Mouse (Mus musculus): ENCODE measurements at regions not wholly inside any gene's neighbourhood (a gene's known extent, or its start where the extent isn't known, plus 50 kb on each side); places are given as distances from the start of the nearest gene placed in this dataset.
"Not testable (repeated sequence)": the region's sequence is repeated elsewhere in the genome, so short reads cannot be mapped to it uniquely, and the experiment has no call there.

DNA sequence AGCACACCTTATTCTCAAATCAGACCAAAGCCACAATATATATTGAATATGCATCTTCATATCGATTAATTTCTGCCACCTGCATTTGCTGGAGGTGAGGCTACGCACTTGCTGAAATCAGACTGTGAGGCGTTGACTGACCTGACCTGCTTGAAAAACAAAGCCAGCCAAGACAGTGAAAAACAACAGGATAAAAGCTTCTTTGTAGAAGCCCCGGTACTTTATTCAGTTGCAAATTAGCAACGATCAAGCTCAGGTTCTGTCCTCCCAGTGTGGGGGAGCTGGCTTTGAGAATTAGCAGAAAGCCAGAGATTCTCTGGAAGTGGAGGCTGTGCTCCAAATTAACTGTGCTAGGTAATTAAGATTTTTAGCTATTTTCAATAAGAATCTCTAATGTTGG is 100.6 kb downstream of the Vmn2r79 start:
- no peak for DNase-seq (ENCODE audit: low read depth, low spot score)

DNA sequence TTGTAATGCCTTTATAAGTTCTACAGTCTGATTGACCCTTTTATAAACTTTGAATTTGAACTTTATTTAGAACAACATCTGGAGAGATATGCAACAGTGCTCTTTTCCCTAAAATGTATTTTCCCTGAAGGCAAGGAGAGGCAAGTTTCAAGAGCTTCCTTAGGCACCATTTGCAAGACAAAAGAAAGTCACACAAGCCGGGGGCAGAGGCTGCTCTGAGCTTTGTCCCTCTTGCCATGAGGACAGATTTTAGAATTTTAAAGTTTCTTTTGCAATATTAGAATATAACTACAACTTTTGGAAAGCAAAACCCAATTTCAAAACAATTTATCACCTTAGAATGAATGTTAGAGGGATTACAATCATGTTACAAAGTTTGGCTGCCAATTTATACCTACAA is 103.7 kb downstream of the Vmn2r79 start:
- DNase-seq (ENCODE audit: low read depth, low spot score) = not testable (repeated sequence)

DNA sequence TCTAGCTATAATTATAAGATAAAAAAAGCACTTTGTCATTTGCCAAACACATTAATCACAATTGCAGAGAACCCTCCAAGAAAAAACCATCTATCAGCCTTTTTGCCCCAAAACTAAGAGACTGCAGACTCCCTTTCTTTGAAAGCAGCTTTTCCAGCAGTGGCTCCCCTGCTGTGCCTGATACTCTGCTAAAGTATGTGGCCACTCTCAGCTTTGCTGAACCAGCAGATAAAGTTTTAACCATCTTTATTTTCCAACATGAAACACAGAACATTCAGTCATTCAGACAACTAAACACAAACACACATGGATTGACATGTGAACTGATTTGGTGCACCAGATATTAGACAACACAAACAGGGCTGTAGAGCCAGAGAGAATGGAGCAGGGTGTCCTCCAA is 104.5 kb downstream of the Vmn2r79 start:
- not testable (repeated sequence) for DNase-seq (ENCODE audit: low read depth, low spot score)

- not testable (repeated sequence) for DNase-seq (ENCODE audit: low read depth, low spot score)
Observed at GRCm38 (mm10) chr7:87101281-87101680, 105.4 kb downstream of the Vmn2r79 start.

DNA sequence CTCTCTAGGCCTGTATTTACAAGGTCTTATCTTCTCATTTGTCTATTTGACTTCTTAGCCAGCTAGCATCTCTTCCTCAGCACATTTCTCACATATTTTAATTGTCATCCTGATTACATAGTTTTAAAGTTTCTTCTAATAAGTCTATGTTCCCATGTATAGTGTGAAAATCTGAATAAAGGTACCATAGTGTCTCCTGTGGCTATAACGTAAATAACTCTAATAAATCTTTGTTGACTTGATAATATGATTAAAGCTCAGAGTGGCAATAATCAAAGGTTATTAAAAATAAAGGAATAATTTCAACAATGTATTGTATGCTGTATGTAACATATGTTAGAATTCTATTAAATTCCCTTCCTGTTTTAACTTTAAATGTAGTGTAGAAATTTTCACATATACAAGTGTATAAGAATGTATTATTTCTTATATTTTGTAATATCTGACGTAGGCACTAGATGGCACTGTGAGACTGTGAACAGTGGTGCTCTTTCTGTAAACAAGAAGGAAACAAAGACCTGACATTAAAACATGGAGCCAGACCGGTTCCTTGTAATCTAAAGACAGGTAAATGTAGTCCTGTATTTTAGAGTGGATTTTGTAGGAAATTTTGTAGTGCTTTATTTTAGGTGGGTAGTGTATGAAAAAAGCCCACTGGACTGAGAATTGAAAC is 114.5 kb downstream of the Vmn2r79 start:
- peak; percentile 75 for DNase-seq (ENCODE audit: low read depth, low spot score)

- no peak for DNase-seq (ENCODE audit: low read depth, low spot score)
Observed at GRCm38 (mm10) chr7:87110985-87111372, 115.1 kb downstream of the Vmn2r79 start.

GRCm38 (mm10) chr7:87113654-87114053 is 117.7 kb downstream of the Vmn2r79 start:
- DNase-seq (ENCODE audit: low read depth, low spot score) = peak; percentile 84

DNA sequence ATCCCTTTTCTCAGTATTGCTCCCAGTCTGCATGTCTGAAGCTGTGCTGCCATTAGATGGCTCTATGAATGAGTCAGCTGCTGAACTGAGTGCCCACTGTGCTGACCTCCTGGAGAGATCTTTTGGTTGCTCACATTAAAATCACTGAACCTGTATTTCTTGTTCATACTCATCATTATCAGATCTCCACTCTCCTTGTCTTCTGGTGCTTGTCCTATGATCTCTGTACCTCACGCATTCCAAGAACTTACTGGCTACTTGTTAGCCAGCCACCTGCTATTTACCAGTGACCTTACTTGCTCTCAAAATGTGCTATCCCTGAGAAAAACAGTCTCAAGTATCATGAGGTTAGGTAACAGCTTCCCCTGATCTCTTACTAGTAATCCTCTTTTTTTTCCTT is 123.4 kb upstream of the Nox4 start:
- no peak for DNase-seq (ENCODE audit: low read depth, low spot score)

GRCm38 (mm10) chr7:87145896-87146295 is 100.0 kb upstream of the Nox4 start:
- DNase-seq (ENCODE audit: low read depth, low spot score) = no peak

DNA sequence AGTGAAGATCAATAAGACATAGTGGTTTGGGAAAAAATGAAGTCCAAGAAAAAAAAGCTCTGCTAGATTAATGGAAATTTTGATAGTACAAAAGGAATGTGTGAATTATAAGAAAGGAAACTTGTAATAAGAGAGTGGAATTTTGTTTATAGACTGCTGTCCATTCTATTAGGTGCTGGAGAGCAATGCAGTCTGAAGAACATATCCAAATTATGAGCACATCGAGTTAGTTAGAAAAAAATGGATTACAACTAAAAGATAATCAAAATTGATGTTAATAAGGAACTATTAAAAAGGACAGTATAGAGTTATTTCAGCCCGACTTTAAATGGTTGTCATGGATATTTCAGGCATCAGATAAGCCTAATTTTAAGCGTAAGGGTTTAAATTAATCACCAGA is 98.2 kb upstream of the Nox4 start:
- DNase-seq (ENCODE audit: low read depth, low spot score) = no peak

- DNase-seq (ENCODE audit: low read depth, low spot score) = no peak
Observed at GRCm38 (mm10) chr7:87148681-87149080, 97.2 kb upstream of the Nox4 start.

DNA sequence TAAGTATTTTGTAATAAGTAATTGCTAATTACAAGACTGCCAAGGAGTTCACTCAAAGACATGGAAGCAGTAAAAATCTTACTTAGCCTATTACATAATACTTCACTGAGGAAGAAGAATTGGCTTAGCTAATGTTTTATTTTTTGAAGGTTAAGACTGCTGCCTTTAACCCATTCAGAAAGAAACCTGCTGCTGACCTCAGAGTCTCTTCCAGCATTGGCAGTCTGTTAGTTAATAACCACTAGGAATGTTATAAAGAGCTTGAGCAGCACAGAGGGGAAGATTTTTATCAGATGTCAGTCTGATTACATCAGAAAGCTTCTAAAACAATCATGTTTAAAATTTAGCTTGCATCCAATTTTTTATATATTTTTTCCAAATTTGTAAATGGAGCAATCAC is 94.9 kb upstream of the Nox4 start:
- DNase-seq (ENCODE audit: low read depth, low spot score) = no peak

- no peak for DNase-seq (ENCODE audit: low read depth, low spot score)
Observed at GRCm38 (mm10) chr7:87186443-87187153, 59.3 kb upstream of the Nox4 start.

GRCm38 (mm10) chr7:87195647-87196046 is 50.2 kb upstream of the Nox4 start:
- DNase-seq (ENCODE audit: low read depth, low spot score) = no peak
